Mouse (Mus musculus): ENCODE data around the gene Gm49776. TPM values are rescaled to one million over a fixed set of nuclear protein-coding genes. Genes with fewer than 3 reads are reported as not detected.

The Gm49776 gene
- polyA plus RNA-seq, 1 experiment from 2014 or later = not detected

DNA sequence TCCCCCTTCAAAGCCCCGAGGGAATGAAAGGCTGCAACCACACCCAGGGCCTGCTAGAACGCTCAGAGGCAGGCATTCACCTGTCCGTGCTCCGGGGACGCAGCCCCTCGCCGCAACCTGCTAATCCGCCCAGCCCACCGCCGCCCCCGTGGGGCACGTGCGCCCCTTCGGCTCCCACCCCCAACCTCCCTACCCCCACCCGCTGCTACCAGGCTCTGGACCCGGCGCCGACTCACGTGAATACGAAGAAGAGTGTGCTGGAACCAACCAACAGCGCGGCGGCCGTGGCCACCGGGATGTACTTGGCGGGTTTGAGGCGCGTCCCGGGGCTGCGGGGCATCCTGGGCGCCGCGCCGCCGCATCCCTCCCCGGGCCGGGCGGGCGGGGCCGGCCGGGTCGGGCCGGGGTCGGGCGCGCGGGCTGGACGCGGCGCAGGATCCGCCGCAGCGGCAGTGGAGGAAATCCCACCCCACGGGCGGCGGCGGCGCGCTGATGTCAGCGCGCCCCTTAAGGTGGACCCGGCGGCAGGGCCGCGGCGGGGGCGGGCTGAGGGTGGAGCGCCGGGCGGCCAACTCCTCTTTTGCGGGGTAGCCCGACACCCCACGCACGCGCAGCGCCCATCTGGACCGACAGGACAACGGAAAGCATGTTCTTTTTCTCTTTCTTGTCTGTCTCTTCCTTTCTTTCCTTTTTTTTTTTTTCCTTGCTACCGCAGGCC is 23.3 kb downstream of the Gm49776 start, which contains the start of gene Zdhhc8:
Gene Zdhhc8, minus strand, starts transcription at position 466 of the 718 bp plus-strand sequence.
- ATAC-seq (ENCODE audit: low FRiP score, low TSS enrichment) = peak; percentile 79
- H3K27me3 ChIP-seq (ENCODE audit: insufficient read depth, low read length) = no peaks in the 10 kb centered on the region
- peaks cover 16% of the 10 kb centered on the region for H3K36me3 ChIP-seq (ENCODE audit: insufficient read depth, low read length)
- peak within 1 kb of the TSS; percentile 91 for H3K9ac ChIP-seq (replicated peaks; ENCODE audit: low read length)
- H3K4me2 ChIP-seq (replicated peaks; ENCODE audit: low read depth, low read length) = peak within 1 kb of the TSS; percentile 82
- H3K9me3 ChIP-seq (ENCODE audit: low read length) = no peaks in the 10 kb centered on the region
- peaks cover 27% of the 10 kb centered on the region for H3K4me1 ChIP-seq (ENCODE audit: insufficient read depth, low read length)
- peak within 1 kb of the TSS; percentile 90 for H3K27ac ChIP-seq (ENCODE audit: low read length)
- H3K4me3 ChIP-seq (ENCODE audit: low read length) = peak within 1 kb of the TSS; percentile 85
- under 1% methylated on average over 51 of the region's 79 CpGs for WGBS

GRCm38 (mm10) chr16:18233919-18234670 is 24.0 kb downstream of the Gm49776 start:
- Histone ChIP-seq H3K4me3 (ENCODE audit: low read length) (peak overlapping the region; percentile 85), H3K4me2 (replicated peaks; ENCODE audit: low read depth, low read length) (peak overlapping the region; percentile 82), H3K4me1 (ENCODE audit: insufficient read depth, low read length) (peaks cover 32% of the 10 kb centered on the region), H3K36me3 (ENCODE audit: insufficient read depth, low read length) (peaks cover 11% of the 10 kb centered on the region), H3K27ac (ENCODE audit: low read length) (peak overlapping the region; percentile 90; the same call in 1 of the 2 replicates), H3K9ac (replicated peaks; ENCODE audit: low read length) (peak overlapping the region; percentile 91), H3K9me3 (ENCODE audit: low read length) (no peaks in the 10 kb centered on the region), H3K27me3 (ENCODE audit: insufficient read depth, low read length) (no peaks in the 10 kb centered on the region)
- 16% methylated on average over 13 of the region's 13 CpGs for WGBS
- peak; percentile 30 for ATAC-seq (ENCODE audit: low FRiP score, low TSS enrichment)

DNA sequence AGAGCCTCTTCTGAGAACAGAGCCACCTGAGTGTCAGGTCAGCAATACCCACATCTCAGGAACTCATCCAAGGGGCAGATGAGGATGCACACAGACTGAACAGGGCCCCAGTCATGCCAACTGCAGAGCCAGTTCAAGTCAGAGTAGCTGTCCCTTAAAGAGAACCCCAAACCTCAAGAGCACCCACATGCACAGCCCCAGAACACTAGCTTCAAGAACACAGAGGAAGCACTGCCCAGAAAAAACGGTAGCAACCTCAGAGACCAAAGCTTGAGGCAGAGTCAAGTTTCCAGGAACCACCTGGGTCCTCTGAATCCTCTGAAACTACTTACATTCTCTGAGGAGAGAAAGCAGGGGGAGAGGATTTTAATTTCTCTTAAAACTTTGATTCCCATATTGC is 24.7 kb downstream of the Gm49776 start:
- Histone ChIP-seq H3K27me3 (ENCODE audit: insufficient read depth, low read length) (no peaks in the 10 kb centered on the region), H3K4me1 (ENCODE audit: insufficient read depth, low read length) (peaks cover 32% of the 10 kb centered on the region), H3K4me2 (replicated peaks; ENCODE audit: low read depth, low read length) (no peak overlapping the region), H3K9ac (replicated peaks; ENCODE audit: low read length) (peak overlapping the region; percentile 91; the same call in 1 of the 2 replicates), H3K4me3 (ENCODE audit: low read length) (peak overlapping the region; percentile 85; the same call in 1 of the 2 replicates), H3K27ac (ENCODE audit: low read length) (no peak overlapping the region), H3K9me3 (ENCODE audit: low read length) (no peaks in the 10 kb centered on the region), H3K36me3 (ENCODE audit: insufficient read depth, low read length) (peaks cover 5% of the 10 kb centered on the region; the same call in 1 of the 2 replicates)
- ATAC-seq (ENCODE audit: low FRiP score, low TSS enrichment) = no peak
- WGBS = 19% methylated on average over 1 of the region's 1 CpGs

DNA sequence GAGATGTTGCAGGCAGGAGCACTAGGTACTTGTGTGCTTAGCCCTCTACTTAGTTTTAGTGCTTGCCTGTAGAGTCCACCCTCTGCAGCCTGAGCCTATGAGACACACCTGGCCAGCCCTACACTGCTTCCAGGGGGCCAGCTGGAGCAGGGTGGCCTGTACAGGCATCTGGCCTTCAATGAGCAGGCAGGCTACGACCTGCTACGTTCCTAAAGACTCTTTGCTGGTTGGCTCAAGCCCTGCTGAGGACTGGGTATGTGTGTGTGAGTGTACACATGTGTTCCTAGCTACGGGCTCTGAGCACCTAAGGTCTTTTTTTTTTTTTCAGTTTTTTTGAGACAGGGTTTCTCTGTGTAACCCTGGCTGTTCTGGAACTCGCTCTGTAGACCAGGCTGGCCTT is 26.7 kb downstream of the Gm49776 start:
- H3K27me3 ChIP-seq (ENCODE audit: insufficient read depth, low read length) = no peaks in the 10 kb centered on the region
- H3K4me3 ChIP-seq (ENCODE audit: low read length) = no peak overlapping the region
- 91% methylated on average over 4 of the region's 4 CpGs for WGBS
- H3K4me2 ChIP-seq (replicated peaks; ENCODE audit: low read depth, low read length) = no peak overlapping the region
- peaks cover 11% of the 10 kb centered on the region; the same call in 1 of the 2 replicates for H3K36me3 ChIP-seq (ENCODE audit: insufficient read depth, low read length)
- no peak overlapping the region for H3K27ac ChIP-seq (ENCODE audit: low read length)
- no peaks in the 10 kb centered on the region for H3K9me3 ChIP-seq (ENCODE audit: low read length)
- no peak overlapping the region for H3K9ac ChIP-seq (replicated peaks; ENCODE audit: low read length)
- ATAC-seq (ENCODE audit: low FRiP score, low TSS enrichment) = no peak
- H3K4me1 ChIP-seq (ENCODE audit: insufficient read depth, low read length) = peaks cover 30% of the 10 kb centered on the region

DNA sequence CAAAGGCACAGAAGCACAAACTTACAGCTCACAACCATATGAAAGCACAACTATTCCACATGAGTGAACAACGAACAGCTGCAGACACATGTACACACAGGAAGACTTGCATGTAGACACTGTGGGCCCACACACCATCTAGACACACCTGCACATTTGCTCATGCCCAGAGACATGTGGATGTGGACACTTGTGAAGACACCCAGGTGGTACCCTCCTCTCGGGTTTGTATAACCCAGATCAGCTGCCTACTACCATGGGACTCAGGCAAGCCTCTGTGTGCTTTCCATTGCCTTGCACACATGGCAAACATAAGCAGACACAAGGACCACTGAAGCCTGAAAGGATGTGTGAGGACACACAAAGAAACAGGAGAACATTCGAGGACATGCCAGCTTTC is 27.1 kb downstream of the Gm49776 start:
- Histone ChIP-seq H3K4me1 (ENCODE audit: insufficient read depth, low read length) (peaks cover 26% of the 10 kb centered on the region), H3K9ac (replicated peaks; ENCODE audit: low read length) (no peak overlapping the region), H3K36me3 (ENCODE audit: insufficient read depth, low read length) (peaks cover 14% of the 10 kb centered on the region), H3K4me3 (ENCODE audit: low read length) (no peak overlapping the region), H3K27ac (ENCODE audit: low read length) (no peak overlapping the region), H3K4me2 (replicated peaks; ENCODE audit: low read depth, low read length) (no peak overlapping the region), H3K27me3 (ENCODE audit: insufficient read depth, low read length) (no peaks in the 10 kb centered on the region), H3K9me3 (ENCODE audit: low read length) (no peaks in the 10 kb centered on the region)
- ATAC-seq (ENCODE audit: low FRiP score, low TSS enrichment) = no peak
- 84% methylated on average over 3 of the region's 3 CpGs for WGBS

DNA sequence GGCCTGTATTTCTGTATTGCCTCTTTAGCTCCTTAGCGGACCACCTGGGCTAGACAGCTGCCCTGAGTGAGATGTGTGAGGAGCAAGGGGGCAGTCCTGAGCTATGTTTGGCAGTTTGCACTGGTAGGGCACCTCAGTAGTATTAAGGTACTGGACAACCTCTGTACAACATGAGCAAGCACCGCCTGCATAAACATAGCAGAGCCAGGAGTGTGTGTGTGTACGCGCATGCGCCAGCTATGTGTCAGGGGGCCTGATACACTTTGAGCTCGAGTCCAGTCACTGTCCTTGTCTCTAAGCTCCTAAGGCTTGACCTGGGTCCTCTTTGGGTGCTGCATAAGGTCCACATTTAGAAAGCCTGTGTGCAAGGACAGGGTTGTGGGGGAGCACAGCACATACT is 27.5 kb downstream of the Gm49776 start:
- Histone ChIP-seq H3K4me1 (ENCODE audit: insufficient read depth, low read length) (peaks cover 22% of the 10 kb centered on the region), H3K27me3 (ENCODE audit: insufficient read depth, low read length) (no peaks in the 10 kb centered on the region), H3K36me3 (ENCODE audit: insufficient read depth, low read length) (peaks cover 18% of the 10 kb centered on the region), H3K27ac (ENCODE audit: low read length) (no peak overlapping the region), H3K9me3 (ENCODE audit: low read length) (no peaks in the 10 kb centered on the region), H3K4me2 (replicated peaks; ENCODE audit: low read depth, low read length) (no peak overlapping the region), H3K9ac (replicated peaks; ENCODE audit: low read length) (no peak overlapping the region), H3K4me3 (ENCODE audit: low read length) (no peak overlapping the region)
- 92% methylated on average over 6 of the region's 6 CpGs for WGBS
- ATAC-seq (ENCODE audit: low FRiP score, low TSS enrichment) = no peak

DNA sequence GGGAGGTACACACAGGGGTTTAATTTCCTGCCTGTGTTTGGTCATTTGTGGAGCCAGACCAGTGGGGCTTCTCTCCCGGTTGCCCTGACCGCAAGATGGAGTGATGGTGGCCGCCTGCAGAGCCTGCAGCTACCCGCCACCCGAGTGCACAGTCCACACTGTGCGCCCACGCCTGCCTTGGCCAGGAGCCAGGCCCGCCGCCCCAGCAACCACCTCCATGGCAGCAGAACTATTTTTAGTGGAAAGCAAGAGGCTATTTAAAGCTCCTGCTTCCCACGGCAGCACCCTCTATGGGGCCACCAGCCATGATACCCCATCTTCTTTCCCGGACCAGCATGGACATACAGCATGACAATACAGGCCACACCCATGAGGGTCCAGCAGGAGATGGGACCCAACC is 28.5 kb downstream of the Gm49776 start:
- ATAC-seq (ENCODE audit: low FRiP score, low TSS enrichment) = no peak
- H3K9ac ChIP-seq (replicated peaks; ENCODE audit: low read length) = no peak overlapping the region
- no peak overlapping the region for H3K4me2 ChIP-seq (replicated peaks; ENCODE audit: low read depth, low read length)

DNA sequence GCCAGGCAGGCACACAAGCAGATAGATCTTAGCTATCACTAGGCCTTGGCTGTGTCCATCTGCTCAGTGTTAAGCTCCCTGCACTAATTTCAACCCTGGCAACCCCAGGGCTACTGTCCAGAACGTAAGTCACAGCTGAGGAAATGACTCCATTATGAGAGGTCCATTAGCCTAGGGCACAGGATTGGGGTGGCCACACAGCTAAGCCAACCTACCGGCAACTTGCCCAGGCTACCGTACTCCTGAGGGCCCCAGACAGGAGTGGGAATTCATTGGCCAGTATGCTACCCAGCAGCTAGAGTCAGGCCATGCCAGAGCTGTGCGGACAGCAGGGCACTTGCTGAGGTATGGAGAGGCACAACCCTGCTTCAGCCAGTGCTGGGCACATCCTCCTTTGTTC is 29.3 kb downstream of the Gm49776 start:
- Histone ChIP-seq H3K4me3 (ENCODE audit: low read length) (no peak overlapping the region), H3K27me3 (ENCODE audit: insufficient read depth, low read length) (no peaks in the 10 kb centered on the region), H3K4me2 (replicated peaks; ENCODE audit: low read depth, low read length) (no peak overlapping the region), H3K27ac (ENCODE audit: low read length) (no peak overlapping the region), H3K9me3 (ENCODE audit: low read length) (no peaks in the 10 kb centered on the region), H3K4me1 (ENCODE audit: insufficient read depth, low read length) (peaks cover 14% of the 10 kb centered on the region), H3K36me3 (ENCODE audit: insufficient read depth, low read length) (peaks cover 33% of the 10 kb centered on the region), H3K9ac (replicated peaks; ENCODE audit: low read length) (no peak overlapping the region)
- WGBS = 85% methylated on average over 4 of the region's 4 CpGs
- ATAC-seq (ENCODE audit: low FRiP score, low TSS enrichment) = no peak

More for the DNA sequence above, 28.5 kb downstream of the Gm49776 start:
- no peak overlapping the region for H3K4me3 ChIP-seq (ENCODE audit: low read length)
- peaks cover 25% of the 10 kb centered on the region for H3K36me3 ChIP-seq (ENCODE audit: insufficient read depth, low read length)
- H3K27me3 ChIP-seq (ENCODE audit: insufficient read depth, low read length) = no peaks in the 10 kb centered on the region
- no peaks in the 10 kb centered on the region for H3K9me3 ChIP-seq (ENCODE audit: low read length)
- no peak overlapping the region for H3K27ac ChIP-seq (ENCODE audit: low read length)
- 61% methylated on average over 11 of the region's 11 CpGs for WGBS
- peaks cover 20% of the 10 kb centered on the region for H3K4me1 ChIP-seq (ENCODE audit: insufficient read depth, low read length)

- Histone ChIP-seq H3K4me3 (ENCODE audit: low read length) (no peak overlapping the region), H3K4me1 (ENCODE audit: insufficient read depth, low read length) (peaks cover 7% of the 10 kb centered on the region), H3K36me3 (ENCODE audit: insufficient read depth, low read length) (peaks cover 42% of the 10 kb centered on the region), H3K27me3 (ENCODE audit: insufficient read depth, low read length) (no peaks in the 10 kb centered on the region), H3K9ac (replicated peaks; ENCODE audit: low read length) (no peak overlapping the region), H3K27ac (ENCODE audit: low read length) (no peak overlapping the region), H3K9me3 (ENCODE audit: low read length) (no peaks in the 10 kb centered on the region), H3K4me2 (replicated peaks; ENCODE audit: low read depth, low read length) (no peak overlapping the region)
- WGBS = 91% methylated on average over 20 of the region's 20 CpGs
- no peak for ATAC-seq (ENCODE audit: low FRiP score, low TSS enrichment)
These were observed 30.2 kb downstream of the Gm49776 start for GRCm38 (mm10) chr16:18227897-18228422.

Measured in kidney, embryonic 16.5 days (tissue).